Mouse (Mus musculus) stomach, embryonic 15.5 days (tissue): ENCODE measurements at regions not wholly inside any gene's neighbourhood (a gene's known extent, or its start where the extent isn't known, plus 50 kb on each side); places are given as distances from the start of the nearest gene placed in this dataset.
A peak's percentile ranks its signal among the peaks of the same experiment; 100 is the strongest.

Experiments
- ATAC-seq: fragments of 200-750 bp; cut with Nextera tagmentation; 2 replicates; pipeline ENCODE4 v1.8.0; 2017; ENCODE audit warnings: low read depth, moderate number of reproducible peaks, moderate TSS enrichment; ENCODE audit not compliant: insufficient read depth, low FRiP score
- H3K27ac ChIP-seq: fragments of 300-500 bp; sonication (generic); 2 replicates; pipeline ENCODE4 v1.5.1; 2015; ENCODE audit warnings: mild to moderate bottlenecking, inconsistent platforms
- H3K27me3 ChIP-seq: fragments of 300-500 bp; sonication (generic); replicated peaks from 2 replicates; pipeline ENCODE4 v1.6.1; 2015; ENCODE audit warnings: inconsistent platforms
- H3K36me3 ChIP-seq: fragments of 300-500 bp; sonication (generic); 2 replicates; pipeline ENCODE4 v1.6.1; 2015; ENCODE audit warnings: inconsistent platforms
- H3K4me1 ChIP-seq: fragments of 300-500 bp; sonication (generic); 2 replicates; pipeline ENCODE4 v1.6.1; 2015; ENCODE audit warnings: inconsistent platforms
- H3K4me2 ChIP-seq: fragments of 300-500 bp; sonication (generic); 2 replicates; pipeline ENCODE4 v1.6.1; 2015; ENCODE audit warnings: mild to moderate bottlenecking, inconsistent platforms
- H3K4me3 ChIP-seq: fragments of 300-500 bp; sonication (generic); replicated peaks from 2 replicates; pipeline ENCODE4 v1.5.1; 2015; ENCODE audit warnings: inconsistent platforms
- H3K9ac ChIP-seq: fragments of 300-500 bp; sonication (generic); 2 replicates; pipeline ENCODE4 v1.6.1; 2015; ENCODE audit warnings: inconsistent platforms
- H3K9me3 ChIP-seq: fragments of 300-500 bp; sonication (generic); 2 replicates; pipeline ENCODE4 v1.6.1; 2016; ENCODE audit warnings: inconsistent platforms
- WGBS: fragments of 180-500 bp; shearing (Covaris S2); methylation state at CpG from one replicate; pipeline ENCODE4 v1.1.7; 2015; 5-methylcytosine and 5-hydroxymethylcytosine counted together

DNA sequence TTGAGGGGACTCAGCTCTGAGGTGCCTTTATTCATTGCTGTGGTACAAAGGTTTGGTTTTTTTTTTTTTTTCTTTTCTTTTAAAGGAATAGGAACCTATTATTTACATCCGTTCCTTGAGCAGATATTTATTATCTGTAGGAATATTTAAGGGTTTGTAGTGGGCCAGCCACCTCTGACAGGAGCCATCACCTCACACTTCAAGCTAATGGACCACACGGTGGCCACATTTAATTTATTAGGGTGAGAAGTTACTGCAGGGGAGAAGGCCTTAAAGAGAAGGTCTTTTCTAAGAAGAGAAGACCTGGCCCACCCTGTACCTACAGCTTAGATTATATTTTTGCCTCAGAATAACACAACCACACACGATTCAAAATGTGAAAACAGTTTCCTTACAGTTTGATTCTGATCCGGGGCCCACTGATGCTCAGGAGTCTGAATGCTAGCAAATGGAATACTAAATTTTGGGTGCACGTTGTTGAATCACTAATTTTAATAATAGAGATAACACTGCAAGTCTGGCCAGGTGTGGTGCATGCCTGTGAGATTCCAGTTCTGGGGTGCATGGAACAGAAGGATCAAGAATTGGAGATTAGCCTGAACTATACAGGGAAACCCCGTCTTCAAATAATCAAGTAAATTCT is 255.6 kb upstream of the Nfe2l3 start:
- H3K4me2 ChIP-seq = no peak overlapping the region
- peaks cover 11% of the 10 kb centered on the region for H3K4me1 ChIP-seq
- H3K9me3 ChIP-seq = no peaks in the 10 kb centered on the region
- H3K27ac ChIP-seq = no peak overlapping the region
- ATAC-seq = no peak
- H3K27me3 ChIP-seq = peaks cover 34% of the 10 kb centered on the region; the same call in 1 of the 2 replicates
- no peak overlapping the region for H3K4me3 ChIP-seq
- WGBS = 25% methylated on average over 6 of the region's 6 CpGs
- no peak overlapping the region for H3K9ac ChIP-seq
- H3K36me3 ChIP-seq = no peaks in the 10 kb centered on the region

- H3K9ac ChIP-seq = no peak overlapping the region
- 1% methylated on average over 14 of the region's 14 CpGs for WGBS
- no peak overlapping the region for H3K27ac ChIP-seq
- no peaks in the 10 kb centered on the region for H3K36me3 ChIP-seq
- no peak for ATAC-seq
- peak overlapping the region; percentile 27 for H3K4me3 ChIP-seq
- H3K4me2 ChIP-seq = peak overlapping the region; percentile 49
- peaks cover 11% of the 10 kb centered on the region for H3K4me1 ChIP-seq
- H3K27me3 ChIP-seq = peaks cover 35% of the 10 kb centered on the region; the same call in 1 of the 2 replicates
- H3K9me3 ChIP-seq = no peaks in the 10 kb centered on the region
Observed at GRCm38 (mm10) chr6:51177701-51178060, 254.8 kb upstream of the Nfe2l3 start.

GRCm38 (mm10) chr6:51178061-51178791 is 254.2 kb upstream of the Nfe2l3 start:
- ATAC-seq = peak; percentile 98
- Histone ChIP-seq H3K27ac (no peak overlapping the region), H3K9me3 (no peaks in the 10 kb centered on the region), H3K4me1 (peaks cover 11% of the 10 kb centered on the region), H3K4me3 (peak overlapping the region; percentile 27), H3K4me2 (peak overlapping the region; percentile 49), H3K36me3 (no peaks in the 10 kb centered on the region), H3K9ac (no peak overlapping the region), H3K27me3 (peaks cover 39% of the 10 kb centered on the region; the same call in 1 of the 2 replicates)
- WGBS = under 1% methylated on average over 32 of the region's 34 CpGs

DNA sequence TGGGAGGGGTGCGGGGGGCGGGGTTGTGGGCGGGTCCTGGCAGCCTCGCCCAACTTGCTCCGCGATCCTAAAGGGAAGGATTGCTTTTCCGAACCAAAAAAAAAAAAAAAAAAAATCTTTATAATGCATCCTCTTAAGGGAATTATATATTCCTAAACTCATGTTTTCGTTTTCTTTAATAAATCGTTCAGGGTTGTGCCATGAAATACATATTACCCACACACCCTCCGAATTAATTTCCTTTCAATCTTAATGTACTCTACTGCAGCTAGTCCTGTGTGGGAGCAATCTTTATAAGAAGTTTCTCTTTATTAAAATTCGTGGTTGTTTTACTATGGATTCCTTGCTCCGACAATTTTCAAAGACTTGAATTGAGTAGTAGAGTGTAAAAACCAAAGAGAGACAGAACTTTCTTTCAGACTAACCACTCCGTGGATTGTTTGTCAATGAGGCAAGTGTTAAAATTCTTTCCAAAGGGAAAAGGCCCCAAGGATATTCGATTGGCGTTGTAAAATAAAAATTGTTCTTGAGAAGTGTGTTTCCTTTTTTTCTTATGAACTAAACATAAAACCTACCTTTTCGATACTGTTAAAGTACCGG is 253.6 kb upstream of the Nfe2l3 start:
- 0 out of 2 replicates have a peak overlapping the region, but pooled peaks have one; percentile 8 for H3K4me2 ChIP-seq

DNA sequence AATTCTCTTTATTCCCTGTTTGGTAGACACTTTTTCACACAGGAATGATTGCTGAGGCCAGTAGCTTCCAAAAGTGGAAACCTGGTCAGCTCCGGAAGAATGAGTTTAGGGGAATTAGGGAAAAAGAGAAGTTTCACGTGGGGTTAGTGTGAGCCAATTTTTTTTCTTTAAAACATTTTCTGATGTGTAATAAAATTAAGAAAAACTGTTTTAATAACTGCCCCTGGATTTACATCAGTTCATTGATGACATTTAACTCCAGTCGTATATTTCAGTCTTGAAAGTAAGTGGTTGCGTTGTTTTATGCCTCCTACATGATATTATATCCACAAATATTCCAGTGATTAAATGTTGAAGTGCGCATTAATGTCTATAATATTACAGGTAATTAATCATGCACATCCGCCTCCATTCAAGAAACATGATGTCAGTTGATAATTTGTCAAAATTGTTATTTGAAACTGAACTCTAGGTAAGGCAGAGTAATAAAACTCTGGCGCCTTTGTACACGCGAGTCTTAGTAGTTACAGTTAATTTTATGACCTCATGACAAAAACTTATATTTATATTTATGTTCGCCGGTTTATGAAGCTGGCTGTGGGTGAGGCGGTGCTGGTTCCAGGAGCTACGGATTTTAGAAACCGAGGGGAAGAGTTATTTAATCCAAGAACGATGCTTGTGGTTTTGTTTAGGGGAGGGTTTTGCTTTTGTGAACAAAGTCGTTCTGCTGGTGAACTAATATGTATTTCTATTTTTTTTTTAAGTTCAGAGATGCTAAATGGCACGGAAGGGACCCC is 252.5 kb upstream of the Nfe2l3 start:
- H3K9ac ChIP-seq = no peak overlapping the region
- 7% methylated on average over 17 of the region's 17 CpGs for WGBS
- no peak for ATAC-seq
- no peak overlapping the region for H3K27ac ChIP-seq
- H3K4me3 ChIP-seq = no peak overlapping the region
- no peaks in the 10 kb centered on the region for H3K36me3 ChIP-seq
- no peaks in the 10 kb centered on the region for H3K9me3 ChIP-seq
- peaks cover under 1% of the 10 kb centered on the region; the same call in 1 of the 2 replicates for H3K4me1 ChIP-seq
- peaks cover 49% of the 10 kb centered on the region for H3K27me3 ChIP-seq
- H3K4me2 ChIP-seq = no peak overlapping the region

More for the DNA sequence above, 253.6 kb upstream of the Nfe2l3 start:
- H3K27ac ChIP-seq = no peak overlapping the region
- 3% methylated on average over 16 of the region's 17 CpGs for WGBS
- no peaks in the 10 kb centered on the region for H3K9me3 ChIP-seq
- peaks cover 46% of the 10 kb centered on the region for H3K27me3 ChIP-seq
- no peak overlapping the region for H3K9ac ChIP-seq
- no peak for ATAC-seq
- H3K36me3 ChIP-seq = no peaks in the 10 kb centered on the region
- no peak overlapping the region for H3K4me3 ChIP-seq
- peaks cover 10% of the 10 kb centered on the region for H3K4me1 ChIP-seq

DNA sequence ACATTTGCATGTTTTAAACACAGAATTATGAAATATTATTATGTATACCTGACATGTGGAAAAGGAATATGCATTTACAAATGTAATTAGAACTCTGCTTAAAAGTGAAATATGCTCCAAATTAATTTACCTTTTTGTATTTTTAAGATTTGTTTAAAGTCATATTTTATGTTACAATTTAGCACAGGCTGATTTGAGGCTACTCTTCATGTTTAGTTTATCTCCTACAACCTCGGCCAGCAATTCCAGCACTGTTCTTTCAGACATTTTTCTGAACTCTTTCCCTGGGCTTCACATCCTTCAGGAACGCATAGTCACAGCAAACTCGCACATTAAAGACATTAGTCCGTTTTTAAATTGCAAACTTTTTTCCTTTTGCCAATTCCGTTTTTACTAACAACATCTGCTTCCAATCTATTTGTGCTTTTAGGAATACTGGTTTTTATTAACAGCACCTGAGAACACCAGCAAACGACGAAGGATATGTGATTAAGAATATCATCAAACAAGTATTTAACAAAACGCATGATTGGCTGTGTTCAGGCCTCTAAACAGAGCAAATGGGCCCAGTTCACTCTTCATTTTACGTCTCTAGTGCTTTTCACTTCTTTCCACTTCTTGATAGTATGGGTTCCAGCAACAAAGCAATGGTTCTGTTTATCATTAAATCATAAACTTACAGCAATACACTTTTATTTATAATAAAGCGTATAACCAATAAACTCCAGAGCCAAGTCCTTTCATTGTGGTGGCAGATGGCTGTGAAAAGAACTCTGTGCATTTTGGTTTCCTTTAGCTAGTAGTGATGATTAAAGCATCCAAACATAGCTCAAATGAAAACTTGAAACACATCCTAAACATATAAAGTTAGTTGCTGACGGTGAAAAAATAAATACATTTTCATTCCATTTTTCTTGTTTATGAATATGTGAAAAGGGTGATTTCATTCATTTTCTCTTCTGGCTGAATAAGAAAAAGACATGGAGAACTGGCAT is 251.3 kb upstream of the Nfe2l3 start:
- H3K27me3 ChIP-seq = peaks cover 55% of the 10 kb centered on the region
- H3K36me3 ChIP-seq = no peaks in the 10 kb centered on the region
- H3K4me2 ChIP-seq = no peak overlapping the region
- no peaks in the 10 kb centered on the region for H3K4me1 ChIP-seq
- WGBS = 7% methylated on average over 11 of the region's 11 CpGs
- H3K4me3 ChIP-seq = no peak overlapping the region
- ATAC-seq = no peak
- no peak overlapping the region for H3K27ac ChIP-seq
- H3K9me3 ChIP-seq = no peaks in the 10 kb centered on the region
- no peak overlapping the region for H3K9ac ChIP-seq

DNA sequence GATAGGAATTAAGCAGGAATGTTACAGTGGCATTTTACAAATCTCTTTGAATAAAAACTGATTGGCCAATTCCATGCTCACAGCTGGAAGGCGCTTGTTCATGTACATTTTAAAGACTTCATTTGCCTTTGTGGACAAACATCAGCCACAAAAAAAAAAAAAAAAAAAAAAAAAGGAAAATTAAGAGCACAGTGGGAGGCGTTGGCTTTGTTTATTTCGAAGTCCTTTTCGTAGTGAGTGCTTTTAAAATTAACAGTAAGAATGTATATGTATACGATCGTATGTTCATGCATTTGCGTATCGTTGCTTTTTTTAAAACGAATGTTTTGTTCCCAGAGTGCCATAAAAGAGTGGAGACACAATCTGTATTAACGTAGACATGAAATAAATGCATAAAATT is 250.6 kb upstream of the Nfe2l3 start:
- Histone ChIP-seq H3K9me3 (no peaks in the 10 kb centered on the region), H3K4me2 (no peak overlapping the region), H3K9ac (no peak overlapping the region), H3K4me3 (no peak overlapping the region), H3K27ac (no peak overlapping the region), H3K4me1 (no peaks in the 10 kb centered on the region), H3K27me3 (peaks cover 60% of the 10 kb centered on the region), H3K36me3 (no peaks in the 10 kb centered on the region)
- ATAC-seq = no peak
- 23% methylated on average over 10 of the region's 10 CpGs for WGBS

- H3K4me2 ChIP-seq = no peak overlapping the region
- no peaks in the 10 kb centered on the region for H3K36me3 ChIP-seq
- no peak overlapping the region for H3K9ac ChIP-seq
- H3K27me3 ChIP-seq = peaks cover 69% of the 10 kb centered on the region
- H3K4me1 ChIP-seq = no peaks in the 10 kb centered on the region
- 9% methylated on average over 5 of the region's 5 CpGs for WGBS
- H3K4me3 ChIP-seq = no peak overlapping the region
- ATAC-seq = no peak
- H3K9me3 ChIP-seq = no peaks in the 10 kb centered on the region
- no peak overlapping the region for H3K27ac ChIP-seq
Observed at GRCm38 (mm10) chr6:51182771-51183284, 249.6 kb upstream of the Nfe2l3 start.

DNA sequence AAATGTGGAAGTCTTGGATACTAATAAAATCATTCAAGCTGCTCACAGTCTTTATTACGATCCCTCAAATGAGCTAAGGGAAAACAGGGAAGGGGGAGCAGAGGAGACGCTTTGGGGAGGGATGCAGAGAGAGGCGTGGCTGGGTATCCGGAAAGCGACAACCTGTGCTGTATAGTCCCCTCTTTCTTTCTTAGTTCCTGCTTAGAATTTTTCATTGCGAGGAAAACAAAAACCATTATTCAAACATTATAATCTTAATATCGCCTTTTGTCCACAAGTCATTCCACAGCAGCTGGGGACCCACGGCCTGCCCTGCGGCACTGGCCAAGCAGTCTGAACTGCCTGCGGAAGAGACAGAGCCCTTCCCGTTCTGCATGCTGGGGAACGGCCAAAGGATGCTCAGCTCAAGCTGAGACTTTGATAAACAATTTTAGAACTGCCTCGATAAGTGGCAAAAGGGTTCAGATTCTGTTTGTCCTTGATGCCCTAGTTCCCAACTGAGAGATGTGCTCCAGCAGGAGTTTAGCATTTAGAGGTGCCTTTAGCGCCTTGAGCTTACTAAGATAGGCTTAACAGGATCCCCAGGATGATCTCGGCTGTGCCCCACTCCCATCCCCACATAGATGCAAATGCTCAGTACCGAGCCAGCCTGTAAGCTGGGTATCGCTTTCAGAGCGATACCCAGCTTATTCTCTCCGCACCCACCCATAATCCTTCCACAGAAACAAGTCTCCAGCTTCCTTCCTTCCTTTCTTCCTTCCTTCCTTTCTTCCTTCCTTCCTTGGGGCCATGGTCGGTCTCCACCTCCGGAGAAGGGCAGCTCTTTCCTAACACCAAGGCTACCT is 248.7 kb upstream of the Nfe2l3 start:
- 2% methylated on average over 21 of the region's 21 CpGs for WGBS
- H3K36me3 ChIP-seq = no peaks in the 10 kb centered on the region
- H3K9me3 ChIP-seq = no peaks in the 10 kb centered on the region
- H3K27ac ChIP-seq = no peak overlapping the region
- no peak overlapping the region for H3K9ac ChIP-seq
- H3K4me2 ChIP-seq = no peak overlapping the region
- peaks cover 79% of the 10 kb centered on the region for H3K27me3 ChIP-seq
- H3K4me1 ChIP-seq = no peaks in the 10 kb centered on the region
- ATAC-seq = no peak
- no peak overlapping the region for H3K4me3 ChIP-seq

GRCm38 (mm10) chr6:51184500-51184899 is 248.0 kb upstream of the Nfe2l3 start:
- Histone ChIP-seq H3K4me2 (no peak overlapping the region), H3K4me3 (no peak overlapping the region), H3K27ac (no peak overlapping the region), H3K36me3 (no peaks in the 10 kb centered on the region), H3K4me1 (no peaks in the 10 kb centered on the region), H3K27me3 (peaks cover 82% of the 10 kb centered on the region), H3K9ac (no peak overlapping the region), H3K9me3 (no peaks in the 10 kb centered on the region)
- no peak for ATAC-seq
- 2% methylated on average over 3 of the region's 3 CpGs for WGBS
